Comparison of ENCODE assay signal across 10 mouse cellular contexts in genomic region chr4:135397551-135397950, GRCm38 (mm10). TPM values are rescaled to one million over a fixed set of nuclear protein-coding genes. Genes with fewer than 3 reads are reported as not detected.
A peak's percentile ranks its signal among the peaks of the same experiment; 100 is the strongest.
DNase-seq lines count a peak whose midpoint lies in the region; ATAC-seq and TF ChIP-seq lines count a peak whose summit lies in the region.
"Had no signal": no experiment of that assay in that cellular context is flagged by ENCODE, and none has a peak within 500 bp of the region (broad histone marks: within the 10 kb centered on the region; RNA-seq: fewer than 3 reads in every experiment).

No protein-coding gene starts in this region.

- H3K9me3 ChIP-seq in heart, embryonic 16.5 days (replicated peaks; ENCODE audit: control insufficient read depth, low read length): no peaks in the 10 kb centered on the region
- H3K9me3 ChIP-seq in hindbrain, postnatal 0 days (ENCODE audit: low read length): no peaks in the 10 kb centered on the region
- H3K9me3 ChIP-seq in midbrain, embryonic 16.5 days (replicated peaks; ENCODE audit: control insufficient read depth, low read length, poor library complexity, severe bottlenecking): no peaks in the 10 kb centered on the region

- peak overlapping the region; percentile 41 for H3K4me3 ChIP-seq in heart, embryonic 16.5 days (ENCODE audit: low read length)
- peak overlapping the region; percentile 31 for H3K4me3 ChIP-seq in hindbrain, postnatal 0 days (ENCODE audit: low read length)
- peak overlapping the region; percentile 32 for H3K4me3 ChIP-seq in midbrain, embryonic 16.5 days (ENCODE audit: low read depth, low read length)

- no peak overlapping the region for H3K27ac ChIP-seq in heart, embryonic 16.5 days (ENCODE audit: low read length)
- H3K27ac ChIP-seq in hindbrain, postnatal 0 days: no peak overlapping the region
- no peak overlapping the region for H3K27ac ChIP-seq in midbrain, embryonic 16.5 days (ENCODE audit: low read length)

- H3K9ac ChIP-seq in heart, embryonic 16.5 days (ENCODE audit: low read length): peak overlapping the region; percentile 27; the same call in 1 of the 2 replicates
- no peak overlapping the region; the same call in 1 of the 2 replicates for H3K9ac ChIP-seq in hindbrain, postnatal 0 days (replicated peaks; ENCODE audit: low read length)
- peak overlapping the region; percentile 49; the same call in 1 of the 2 replicates for H3K9ac ChIP-seq in midbrain, embryonic 16.5 days (ENCODE audit: low read depth, low read length)

- 6% methylated on average over 16 of the region's 16 CpGs for WGBS in heart, embryonic 16.5 days
- 8% methylated on average over 16 of the region's 16 CpGs for WGBS in hindbrain, postnatal 0 days
- WGBS in midbrain, embryonic 16.5 days: 5% methylated on average over 16 of the region's 16 CpGs

- peaks cover 25% of the 10 kb centered on the region for H3K27me3 ChIP-seq in heart, embryonic 16.5 days (ENCODE audit: control insufficient read depth, insufficient read depth, low read length)
- H3K27me3 ChIP-seq in hindbrain, postnatal 0 days (ENCODE audit: insufficient read depth, low read length): peaks cover 9% of the 10 kb centered on the region; the same call in 1 of the 2 replicates
- H3K27me3 ChIP-seq in midbrain, embryonic 16.5 days (ENCODE audit: control insufficient read depth, insufficient read depth, low read depth, low read length): peaks cover 30% of the 10 kb centered on the region

- no peaks in the 10 kb centered on the region for H3K4me1 ChIP-seq in heart, embryonic 16.5 days (ENCODE audit: control insufficient read depth, insufficient read depth, low read length)
- 0 out of 2 replicates have a peak, but pooled peaks cover 2% of the 10 kb centered on the region for H3K4me1 ChIP-seq in hindbrain, postnatal 0 days (ENCODE audit: insufficient read depth, low read length)
- peaks cover 2% of the 10 kb centered on the region; the same call in 1 of the 2 replicates for H3K4me1 ChIP-seq in midbrain, embryonic 16.5 days (ENCODE audit: control insufficient read depth, insufficient read depth, low read length)

- H3K36me3 ChIP-seq in heart, embryonic 16.5 days (ENCODE audit: control insufficient read depth, insufficient read depth): no peaks in the 10 kb centered on the region
- H3K36me3 ChIP-seq in hindbrain, postnatal 0 days (ENCODE audit: insufficient read depth, low read length): no peaks in the 10 kb centered on the region
- H3K36me3 ChIP-seq in midbrain, embryonic 16.5 days (ENCODE audit: control insufficient read depth, insufficient read depth, low read length): no peaks in the 10 kb centered on the region

- H3K4me2 ChIP-seq in heart, embryonic 16.5 days (ENCODE audit: low read depth, low read length): peak overlapping the region; percentile 64
- peak overlapping the region; percentile 56 for H3K4me2 ChIP-seq in hindbrain, postnatal 0 days (ENCODE audit: low read depth, low read length)
- H3K4me2 ChIP-seq in midbrain, embryonic 16.5 days (ENCODE audit: low read length): peak overlapping the region; percentile 56

- DNase-seq in heart, adult 8-10 months (ENCODE audit: low spot score): no peak
- peak; percentile 20 for DNase-seq in embryo, embryonic 9.5 days (ENCODE audit: extremely low spot score)
- no peak for DNase-seq in hindbrain, postnatal 0 days (ENCODE audit: low spot score)
- DNase-seq in ovary, adult 18-20 months (ENCODE audit: low spot score): no peak
- DNase-seq in cerebellum, postnatal 4 days (ENCODE audit: low spot score in 2 of 2): no peak
- DNase-seq in layer of hippocampus, adult 11-12 months (ENCODE audit: low spot score): no peak
- DNase-seq: gastrocnemius, postnatal 36 days had no signal

- ATAC-seq in heart, embryonic 16.5 days (replicated peaks; ENCODE audit: extremely low read depth, insufficient read depth, low FRiP score): no peak
- ATAC-seq in hindbrain, postnatal 0 days: no peak
- no peak for ATAC-seq in midbrain, embryonic 16.5 days

- TF ChIP-seq CTCF in hindbrain, postnatal 0 days (IDR thresholded peaks at IDR 0.05; ENCODE audit: low read depth): no peak

RNA-seq across cellular contexts. Expression of gene Ncmap, which starts 0.5 kb away (rescaled TPM):
- polyA plus RNA-seq in heart, embryonic 16.5 days (2015; fragmentation: Nextera tagmentation; extraction: Ambion mirVana): 1.2 and 1.6 TPM in 2 replicates
- not detected for total RNA-seq in heart, adult 8-10 months (2022)
- 0.75 and 6.9 TPM in 2 replicates for total RNA-seq in hindbrain, postnatal 0 days (2014; rRNA removed)
- polyA plus RNA-seq in hindbrain, postnatal 0 days (2015; fragmentation: Nextera tagmentation; extraction: Ambion mirVana): 1.5 and 2.1 TPM in 2 replicates
- 0.71 and 0.83 TPM in 2 replicates for polyA plus RNA-seq in midbrain, embryonic 16.5 days (2015; fragmentation: Nextera tagmentation; extraction: Ambion mirVana)
- total RNA-seq: CH12.LX had no signal

RNA-seq across cellular contexts. Expression of gene Rcan3, which starts 36.1 kb away (rescaled TPM):
- polyA plus RNA-seq in heart, embryonic 16.5 days (2015; fragmentation: Nextera tagmentation; extraction: Ambion mirVana): 8.0 and 10.5 TPM in 2 replicates
- 10 to 100 TPM in 1 of 4 experiments, 1 to 10 TPM in 3; 9.4 to 12.9 (median 9.6) TPM for total RNA-seq in heart, adult 8-10 months (2022)
- total RNA-seq in hindbrain, postnatal 0 days (2014; rRNA removed): 81.3 and 82.1 TPM in 2 replicates
- polyA plus RNA-seq in hindbrain, postnatal 0 days (2015; fragmentation: Nextera tagmentation; extraction: Ambion mirVana): 56.3 and 58.4 TPM in 2 replicates
- polyA plus RNA-seq in midbrain, embryonic 16.5 days (2015; fragmentation: Nextera tagmentation; extraction: Ambion mirVana): 58.3 and 59.1 TPM in 2 replicates

RNA-seq across cellular contexts. Expression of gene Srrm1, which starts 44.4 kb away (rescaled TPM):
- polyA plus RNA-seq in heart, embryonic 16.5 days (2015; fragmentation: Nextera tagmentation; extraction: Ambion mirVana): 134 and 145 TPM in 2 replicates
- 10 to 100 TPM; 47.4 to 70.9 (median 55.8) TPM for total RNA-seq in heart, adult 8-10 months (2022)
- total RNA-seq in hindbrain, postnatal 0 days (2014; rRNA removed): 20.8 and 21.2 TPM in 2 replicates
- polyA plus RNA-seq in hindbrain, postnatal 0 days (2015; fragmentation: Nextera tagmentation; extraction: Ambion mirVana): 173 and 174 TPM in 2 replicates
- polyA plus RNA-seq in midbrain, embryonic 16.5 days (2015; fragmentation: Nextera tagmentation; extraction: Ambion mirVana): 172 and 196 TPM in 2 replicates
